Mouse (Mus musculus) liver, embryonic 15.5 days (tissue): ENCODE results near the gene Gpc6. TPM values are rescaled to one million over a fixed set of nuclear protein-coding genes. Genes with fewer than 3 reads are reported as not detected.

Experiments
- ATAC-seq: fragments of 200-750 bp; cut with Nextera tagmentation; 2 replicates; pipeline ENCODE4 v1.8.0; 2017; ENCODE audit warnings: moderate number of reproducible peaks, mild to moderate bottlenecking, moderate library complexity; ENCODE audit not compliant: insufficient read depth
- H3K27ac ChIP-seq: fragments of 300-500 bp; sonication (generic); replicated peaks from 2 replicates; pipeline ENCODE4 v1.5.1; 2015; ENCODE audit warnings: mild to moderate bottlenecking, inconsistent platforms
- H3K27me3 ChIP-seq: fragments of 300-500 bp; sonication (generic); 2 replicates; pipeline ENCODE4 v1.6.1; 2015; ENCODE audit warnings: mild to moderate bottlenecking, inconsistent platforms
- H3K36me3 ChIP-seq: fragments of 300-500 bp; sonication (generic); replicated peaks from 2 replicates; pipeline ENCODE4 v1.6.1; 2015; ENCODE audit warnings: moderate library complexity, mild to moderate bottlenecking, inconsistent platforms
- H3K4me1 ChIP-seq: fragments of 300-500 bp; sonication (generic); replicated peaks from 2 replicates; pipeline ENCODE4 v1.6.1; 2015; ENCODE audit warnings: inconsistent platforms
- H3K4me2 ChIP-seq: fragments of 300-500 bp; sonication (generic); 2 replicates; pipeline ENCODE4 v1.6.1; 2015; ENCODE audit warnings: moderate library complexity, mild to moderate bottlenecking, inconsistent platforms
- H3K4me3 ChIP-seq: fragments of 300-500 bp; sonication (generic); replicated peaks from 2 replicates; pipeline ENCODE4 v1.5.1; 2015; ENCODE audit warnings: mild to moderate bottlenecking, inconsistent platforms
- H3K9ac ChIP-seq: fragments of 300-500 bp; sonication (generic); 2 replicates; pipeline ENCODE4 v1.6.1; 2015; ENCODE audit warnings: moderate library complexity, mild to moderate bottlenecking, inconsistent platforms
- H3K9me3 ChIP-seq: fragments of 300-500 bp; sonication (generic); replicated peaks from 2 replicates; pipeline ENCODE4 v1.6.1; 2016; ENCODE audit warnings: inconsistent platforms
- whole genome bisulfite sequencing: fragments of 180-500 bp; shearing (Covaris S2); methylation state at CpG from one replicate; pipeline ENCODE4 v1.1.7; 2015; ENCODE audit warnings: mixed read lengths; ENCODE audit not compliant: insufficient replicate concordance; 5-methylcytosine and 5-hydroxymethylcytosine counted together
- polyA plus RNA-seq: library from polyadenylated mRNA; unstranded; fragments of >200 nt; fragmentation: Nextera tagmentation; extraction: Ambion mirVana; gene quantifications from 2 replicates; pipeline ENCODE4 v1.2.1, GENCODE M21; 2015

The Gpc6 gene
- polyA plus RNA-seq, 1 experiment from 2014 or later, result 3.4 TPM

DNA sequence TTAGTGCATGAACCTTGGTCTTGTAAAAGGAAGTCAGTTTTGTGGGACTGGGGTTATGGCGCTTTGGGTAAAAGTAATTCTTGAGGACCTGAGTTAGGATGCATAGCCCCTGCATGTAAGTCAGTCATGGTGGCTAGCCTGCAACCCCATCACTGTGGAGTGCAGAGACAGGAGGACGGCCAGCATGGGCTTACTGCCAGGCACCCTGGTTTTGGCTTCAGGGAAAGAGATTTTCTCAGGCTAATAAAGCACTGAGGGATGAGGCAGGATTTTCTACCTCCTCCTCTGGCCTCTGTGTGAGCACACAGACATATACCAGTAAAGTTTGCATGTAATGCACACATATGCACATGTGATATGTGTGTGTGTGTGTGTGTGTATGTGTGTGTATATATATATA is 883.2 kb downstream of the Gpc6 start:
- ATAC-seq, result no peak
- Histone ChIP-seq H3K27ac (no peak overlapping the region), H3K9ac (no peak overlapping the region), H3K9me3 (no peaks in the 10 kb centered on the region), H3K4me2 (no peak overlapping the region), H3K4me3 (no peak overlapping the region), H3K36me3 (no peaks in the 10 kb centered on the region), H3K27me3 (no peaks in the 10 kb centered on the region), H3K4me1 (no peaks in the 10 kb centered on the region)
- WGBS, result 69% methylated on average over 2 of the region's 2 CpGs

DNA sequence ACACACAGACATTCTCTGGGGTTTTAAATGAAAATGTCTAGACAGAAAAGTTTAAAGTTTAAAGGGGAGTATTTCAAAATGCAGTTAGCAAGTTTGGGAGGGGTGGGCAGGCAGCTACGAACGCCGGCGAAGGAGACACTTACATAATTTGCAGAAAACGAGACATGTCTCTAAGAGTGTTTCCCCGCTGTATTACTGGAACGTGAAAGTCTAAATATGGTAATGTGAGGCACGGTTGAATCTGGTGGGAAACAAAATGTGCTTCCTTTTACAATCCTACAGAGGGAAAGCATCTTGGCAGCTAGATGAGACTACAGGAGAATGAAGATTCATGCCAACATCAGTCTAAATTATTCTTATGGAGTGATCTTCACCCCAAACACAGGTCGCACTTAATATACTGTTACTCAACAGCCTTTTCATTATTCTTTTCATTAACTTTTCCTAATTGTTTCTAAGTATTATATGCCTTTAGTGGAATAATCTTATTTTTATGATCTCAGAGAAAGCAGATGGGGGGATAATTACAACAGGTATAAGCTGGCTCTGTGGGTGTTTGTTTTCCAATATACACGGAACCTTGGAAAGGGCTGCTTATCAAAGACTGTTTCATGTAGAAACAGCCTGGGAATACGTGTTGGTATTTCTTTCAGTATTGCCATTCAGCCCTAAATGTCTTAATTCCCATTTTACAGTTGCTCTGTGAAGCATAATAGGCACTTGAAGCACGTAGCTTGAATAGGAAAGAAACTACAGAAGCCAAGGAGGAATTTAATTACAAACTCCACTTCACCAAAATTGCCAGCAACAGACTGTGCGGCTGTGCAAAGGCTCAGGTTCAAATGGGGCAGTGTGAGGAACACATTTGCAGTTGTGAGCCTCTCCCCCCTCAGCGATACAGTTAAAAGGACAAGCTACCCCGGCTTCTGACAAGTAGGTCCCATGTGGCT is 885.5 kb downstream of the Gpc6 start:
- no peak overlapping the region for H3K27ac ChIP-seq
- no peaks in the 10 kb centered on the region for H3K27me3 ChIP-seq
- no peaks in the 10 kb centered on the region for H3K9me3 ChIP-seq
- H3K9ac ChIP-seq, result no peak overlapping the region
- no peaks in the 10 kb centered on the region for H3K36me3 ChIP-seq
- no peaks in the 10 kb centered on the region for H3K4me1 ChIP-seq
- H3K4me2 ChIP-seq, result no peak overlapping the region
- no peak for ATAC-seq
- WGBS, result 69% methylated on average over 15 of the region's 15 CpGs
- no peak overlapping the region for H3K4me3 ChIP-seq

DNA sequence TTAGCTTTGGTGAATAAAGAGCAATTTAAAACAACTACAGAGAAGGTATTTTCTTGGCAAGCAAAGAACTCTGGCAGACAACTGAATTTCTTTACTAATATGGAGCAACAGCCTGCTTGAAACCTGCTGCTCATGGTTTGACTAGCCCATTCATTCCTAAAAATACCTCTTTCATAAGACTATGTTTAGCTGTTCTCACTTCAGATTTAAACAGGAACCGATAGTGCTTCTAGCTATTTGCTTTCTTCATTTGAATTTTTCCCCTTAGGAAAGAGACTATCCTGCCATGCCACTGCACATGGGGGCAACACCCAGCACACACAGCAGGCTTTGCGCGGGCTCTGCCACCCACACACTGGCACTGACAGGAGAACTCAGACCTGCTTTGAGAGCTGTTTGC is 888.4 kb downstream of the Gpc6 start:
- Histone ChIP-seq H3K4me1 (no peaks in the 10 kb centered on the region), H3K9me3 (no peaks in the 10 kb centered on the region), H3K36me3 (no peaks in the 10 kb centered on the region), H3K27ac (no peak overlapping the region), H3K27me3 (no peaks in the 10 kb centered on the region), H3K9ac (no peak overlapping the region), H3K4me2 (no peak overlapping the region), H3K4me3 (no peak overlapping the region)
- WGBS, result 71% methylated on average over 3 of the region's 3 CpGs
- ATAC-seq, result no peak

DNA sequence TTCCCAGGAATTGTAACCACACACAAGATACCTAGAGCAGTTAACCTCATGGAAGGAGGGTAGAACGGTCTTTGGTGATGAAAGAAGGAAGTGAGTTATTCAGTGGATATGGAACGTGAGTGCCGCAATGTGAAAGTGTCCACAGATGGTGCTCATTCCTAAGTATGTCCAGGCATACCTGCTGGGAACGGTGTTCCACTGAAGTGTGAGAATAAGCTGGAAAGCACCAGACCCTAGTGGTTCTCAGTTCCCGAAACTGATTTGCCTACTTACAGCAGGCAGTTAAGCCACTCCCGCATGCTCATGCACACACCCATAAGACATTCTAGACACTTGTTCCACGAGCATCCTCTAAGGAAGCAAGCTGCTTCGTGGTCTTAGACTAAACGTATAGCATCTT is 890.9 kb downstream of the Gpc6 start:
- no peak for ATAC-seq

DNA sequence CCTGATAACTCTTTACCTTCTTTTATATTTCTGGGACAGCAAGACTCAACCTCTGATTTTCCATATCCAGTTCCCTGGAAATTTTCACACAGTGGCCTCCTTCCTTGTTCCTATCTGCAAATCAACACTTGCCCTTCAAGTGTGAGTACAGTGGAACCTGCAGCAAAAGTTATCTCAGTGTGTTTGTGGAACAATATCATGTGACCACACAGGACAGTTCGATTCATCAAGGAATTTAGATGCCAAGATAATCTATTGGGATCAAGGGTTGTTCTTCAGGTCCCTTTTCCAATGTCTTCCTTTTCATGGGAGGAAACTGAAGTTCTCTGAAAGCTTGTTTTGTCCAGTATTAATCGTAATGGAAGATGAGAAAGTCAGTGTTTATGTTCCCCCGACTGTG is 891.6 kb downstream of the Gpc6 start:
- Histone ChIP-seq H3K4me3 (no peak overlapping the region), H3K9ac (no peak overlapping the region), H3K9me3 (no peaks in the 10 kb centered on the region), H3K27ac (no peak overlapping the region), H3K4me1 (no peaks in the 10 kb centered on the region), H3K4me2 (no peak overlapping the region), H3K27me3 (no peaks in the 10 kb centered on the region), H3K36me3 (no peaks in the 10 kb centered on the region)
- ATAC-seq, result no peak
- 66% methylated on average over 3 of the region's 3 CpGs for WGBS

More for the DNA sequence above, 890.9 kb downstream of the Gpc6 start:
- no peaks in the 10 kb centered on the region for H3K36me3 ChIP-seq
- H3K27me3 ChIP-seq, result no peaks in the 10 kb centered on the region
- H3K9ac ChIP-seq, result no peak overlapping the region
- H3K4me1 ChIP-seq, result no peaks in the 10 kb centered on the region
- H3K4me3 ChIP-seq, result no peak overlapping the region
- no peaks in the 10 kb centered on the region for H3K9me3 ChIP-seq
- 70% methylated on average over 9 of the region's 9 CpGs for WGBS
- H3K27ac ChIP-seq, result no peak overlapping the region
- no peak overlapping the region for H3K4me2 ChIP-seq

DNA sequence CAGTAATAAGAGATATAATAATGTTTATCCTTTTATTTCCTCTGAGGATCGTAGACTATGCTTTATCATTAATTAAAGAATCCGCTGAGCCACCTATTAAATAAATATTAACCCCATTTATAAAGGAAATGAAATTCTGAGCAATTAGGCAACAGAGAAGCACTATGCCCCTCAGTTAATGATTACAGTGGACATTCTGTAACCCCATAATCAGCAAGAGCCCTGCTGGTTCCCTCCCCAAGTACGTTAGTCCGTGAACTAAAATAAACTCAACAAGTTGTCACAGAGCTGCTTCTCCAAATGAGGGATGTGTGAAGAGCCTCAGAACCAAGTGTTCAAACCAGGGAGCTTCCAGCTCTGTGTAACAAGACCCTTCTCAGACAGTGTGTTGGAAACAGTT is 892.1 kb downstream of the Gpc6 start:
- H3K4me3 ChIP-seq, result no peak overlapping the region
- no peaks in the 10 kb centered on the region for H3K4me1 ChIP-seq
- no peaks in the 10 kb centered on the region for H3K36me3 ChIP-seq
- no peak overlapping the region for H3K27ac ChIP-seq
- H3K27me3 ChIP-seq, result no peaks in the 10 kb centered on the region
- no peaks in the 10 kb centered on the region for H3K9me3 ChIP-seq
- H3K9ac ChIP-seq, result no peak overlapping the region
- no peak for ATAC-seq
- 63% methylated on average over 4 of the region's 4 CpGs for WGBS
- H3K4me2 ChIP-seq, result no peak overlapping the region

DNA sequence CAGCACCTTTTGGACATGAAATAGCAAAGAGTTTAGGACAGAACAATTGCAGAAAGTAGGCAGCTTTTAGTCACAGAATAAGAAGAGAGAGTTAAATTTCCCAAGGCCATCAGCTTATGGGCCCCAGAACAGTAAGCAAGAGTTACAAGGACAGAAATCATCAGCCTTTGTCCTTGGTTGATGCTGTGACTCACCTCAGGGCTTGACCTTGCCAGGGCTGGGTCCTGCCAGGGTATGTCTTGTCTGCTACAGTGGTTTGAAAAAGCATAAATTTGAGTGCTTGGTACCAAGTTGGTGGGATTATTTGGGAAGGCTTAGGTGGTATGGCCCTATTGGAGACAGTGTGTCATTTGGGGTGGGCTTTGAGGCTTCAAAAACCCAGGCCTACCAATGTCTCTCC is 899.4 kb downstream of the Gpc6 start:
- H3K4me2 ChIP-seq, result no peak overlapping the region
- no peaks in the 10 kb centered on the region for H3K36me3 ChIP-seq
- H3K9ac ChIP-seq, result no peak overlapping the region
- ATAC-seq, result no peak
- H3K9me3 ChIP-seq, result no peaks in the 10 kb centered on the region
- no peaks in the 10 kb centered on the region for H3K27me3 ChIP-seq
- H3K4me1 ChIP-seq, result no peaks in the 10 kb centered on the region
- no peak overlapping the region for H3K27ac ChIP-seq
- no peak overlapping the region for H3K4me3 ChIP-seq

DNA sequence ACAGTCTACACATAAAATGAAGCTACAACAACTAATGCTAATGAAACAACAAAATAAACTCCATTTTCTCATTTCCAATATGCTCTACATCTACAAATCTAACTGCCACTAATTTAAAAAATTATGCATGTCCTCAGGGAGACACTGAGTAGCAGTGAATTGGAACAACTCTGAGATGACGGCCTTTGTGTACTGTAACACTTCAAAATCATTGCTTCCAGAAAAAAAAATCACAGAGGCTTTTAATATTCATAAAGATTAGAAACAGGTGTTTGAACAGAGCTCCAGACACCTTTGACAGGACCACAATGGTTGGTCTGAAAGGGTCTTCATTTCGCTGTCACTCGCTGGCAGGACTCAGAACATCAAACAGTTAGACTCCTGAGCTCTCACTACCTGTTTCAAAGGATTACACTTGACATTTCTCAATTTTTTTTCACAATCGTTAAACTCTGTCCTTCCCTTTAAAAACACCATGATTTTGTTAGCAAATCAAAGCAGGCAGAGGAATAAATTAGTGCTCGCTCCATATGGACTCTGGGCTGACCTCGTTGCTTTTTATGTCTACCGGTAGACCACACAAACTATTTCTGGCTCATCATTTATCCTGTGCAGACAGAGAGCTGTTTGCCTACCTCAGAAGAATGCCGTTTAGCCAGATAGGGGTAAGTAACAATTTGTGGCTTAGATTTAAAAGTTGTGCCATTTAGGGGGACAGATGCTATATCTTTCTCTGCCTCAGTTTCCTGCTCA is 901.4 kb downstream of the Gpc6 start:
- no peaks in the 10 kb centered on the region for H3K27me3 ChIP-seq
- H3K9ac ChIP-seq, result no peak overlapping the region
- no peaks in the 10 kb centered on the region for H3K36me3 ChIP-seq
- no peak overlapping the region for H3K27ac ChIP-seq
- no peak overlapping the region for H3K4me2 ChIP-seq
- H3K4me1 ChIP-seq, result no peaks in the 10 kb centered on the region
- H3K9me3 ChIP-seq, result no peaks in the 10 kb centered on the region
- no peak overlapping the region for H3K4me3 ChIP-seq
- ATAC-seq, result no peak
- WGBS, result 59% methylated on average over 8 of the region's 8 CpGs

DNA sequence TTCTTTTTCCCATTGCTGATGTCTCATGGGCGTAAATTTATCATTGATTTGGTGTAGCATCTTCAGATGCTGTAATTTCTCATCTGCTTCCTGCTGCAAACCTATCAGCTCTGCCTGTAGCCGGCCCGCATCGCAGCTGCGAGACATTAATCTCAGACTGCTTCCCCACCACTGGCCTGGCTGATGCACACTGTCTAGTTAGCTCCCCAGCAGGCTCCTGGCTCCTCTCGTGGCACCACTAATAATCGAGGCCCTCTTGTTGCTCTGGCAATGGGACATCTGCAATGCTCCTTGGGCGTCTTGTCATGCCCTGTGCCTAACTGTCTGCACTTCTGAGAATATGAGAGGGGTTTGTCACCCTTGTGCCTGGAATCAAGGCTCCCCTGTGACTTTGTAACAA is 906.2 kb downstream of the Gpc6 start:
- H3K27ac ChIP-seq, result no peak overlapping the region
- no peaks in the 10 kb centered on the region for H3K36me3 ChIP-seq
- H3K9me3 ChIP-seq, result no peaks in the 10 kb centered on the region
- ATAC-seq, result no peak
- H3K27me3 ChIP-seq, result no peaks in the 10 kb centered on the region
- H3K4me3 ChIP-seq, result no peak overlapping the region
- no peak overlapping the region for H3K9ac ChIP-seq
- no peak overlapping the region for H3K4me2 ChIP-seq
- WGBS, result 68% methylated on average over 8 of the region's 8 CpGs
- no peaks in the 10 kb centered on the region for H3K4me1 ChIP-seq

DNA sequence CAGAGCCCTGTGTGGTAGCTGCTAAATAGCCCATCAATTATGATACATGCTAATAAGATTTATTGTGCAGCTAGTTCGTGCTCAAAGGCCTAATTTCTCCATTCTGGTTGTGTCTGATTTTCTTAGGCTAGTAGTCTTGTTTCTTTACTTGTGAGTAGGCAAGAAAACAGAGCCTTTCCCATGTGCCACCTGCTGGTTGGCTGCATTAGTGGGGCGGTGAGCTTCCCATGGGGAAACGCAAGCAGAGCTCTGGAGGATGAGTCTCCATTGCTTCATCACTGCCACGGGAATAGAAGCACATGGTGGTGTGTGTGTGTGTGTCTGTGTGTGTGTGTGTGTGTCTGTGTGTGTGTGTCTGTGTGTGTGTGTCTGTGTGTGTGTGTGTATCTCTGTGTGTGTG is 906.6 kb downstream of the Gpc6 start:
- H3K27me3 ChIP-seq, result no peaks in the 10 kb centered on the region
- H3K9me3 ChIP-seq, result no peaks in the 10 kb centered on the region
- no peaks in the 10 kb centered on the region for H3K36me3 ChIP-seq
- no peak for ATAC-seq
- no peak overlapping the region for H3K9ac ChIP-seq
- no peak overlapping the region for H3K27ac ChIP-seq
- WGBS, result 53% methylated on average over 4 of the region's 4 CpGs
- H3K4me1 ChIP-seq, result no peaks in the 10 kb centered on the region
- H3K4me2 ChIP-seq, result no peak overlapping the region
- no peak overlapping the region for H3K4me3 ChIP-seq

DNA sequence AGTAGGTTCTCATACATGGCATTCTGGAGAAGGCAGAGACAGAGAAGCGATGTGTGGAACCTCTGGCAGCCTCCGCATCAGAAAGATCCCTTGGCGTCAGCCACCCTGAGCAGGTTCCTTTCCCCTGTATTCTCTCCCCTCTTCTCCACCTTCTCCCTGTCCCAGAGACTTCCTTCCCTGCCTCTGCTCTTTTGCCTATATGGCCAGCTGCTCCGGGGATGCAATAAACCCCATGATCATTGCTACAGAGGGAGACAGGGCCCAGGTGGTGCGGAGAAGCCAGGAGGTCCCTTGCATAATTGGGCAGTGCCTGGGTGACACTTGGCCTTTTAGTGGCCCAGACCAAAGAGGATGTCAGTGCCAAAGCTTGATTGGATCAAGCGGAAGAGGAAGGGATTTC is 910.4 kb downstream of the Gpc6 start:
- no peak overlapping the region for H3K4me2 ChIP-seq
- no peak overlapping the region for H3K4me3 ChIP-seq
- no peaks in the 10 kb centered on the region for H3K9me3 ChIP-seq
- no peak for ATAC-seq
- 75% methylated on average over 6 of the region's 6 CpGs for WGBS
- H3K9ac ChIP-seq, result no peak overlapping the region
- no peaks in the 10 kb centered on the region for H3K27me3 ChIP-seq
- H3K4me1 ChIP-seq, result no peaks in the 10 kb centered on the region
- H3K27ac ChIP-seq, result no peak overlapping the region
- no peaks in the 10 kb centered on the region for H3K36me3 ChIP-seq
